Mouse (Mus musculus) myocyte (in vitro differentiated cells): ENCODE measurements around the gene Trak1. TPM values are rescaled to one million over a fixed set of nuclear protein-coding genes. Genes with fewer than 3 reads are reported as not detected.

Experiments used
- H3K27me3 ChIP-seq: one replicate; pipeline ENCODE4 v1.6.1; 2011; ENCODE audit not compliant: control insufficient read depth, insufficient read depth, insufficient read length
- H3K36me3 ChIP-seq: one replicate; pipeline ENCODE4 v1.6.1; 2011; ENCODE audit not compliant: control insufficient read depth, insufficient read depth
- H3K4me2 ChIP-seq: one replicate; pipeline ENCODE4 v1.6.1; 2011; ENCODE audit warnings: low read depth, control low read depth
- H3K4me3 ChIP-seq: one replicate; pipeline ENCODE4 v1.5.1; 2011; ENCODE audit warnings: mild to moderate bottlenecking, control low read depth, moderate library complexity
- H3K79me2 ChIP-seq: one replicate; pipeline ENCODE4 v1.6.1; 2011; ENCODE audit not compliant: control insufficient read depth, insufficient read depth
- H3ac ChIP-seq: one replicate; pipeline ENCODE4 v1.6.1; 2011; ENCODE audit not compliant: control insufficient read depth, insufficient read length
- CEBPB ChIP-seq: IDR thresholded peaks from 2 replicates; pipeline ENCODE4 v1.6.1; 2011; ENCODE audit warnings: mild to moderate bottlenecking, moderate library complexity; ENCODE audit not compliant: poor library complexity, insufficient read depth, severe bottlenecking
- E2F4 ChIP-seq: IDR thresholded peaks from one replicate; pipeline ENCODE4 v1.6.1; 2011; ENCODE audit warnings: mild to moderate bottlenecking, control low read depth, moderate library complexity; ENCODE audit not compliant: insufficient read depth
- MAX ChIP-seq: IDR thresholded peaks from one replicate; pipeline ENCODE4 v1.6.1; 2011; ENCODE audit warnings: low read depth, mild to moderate bottlenecking, control low read depth
- MYOD1 ChIP-seq, 3 experiments: IDR thresholded peaks; one replicate each; pipeline ENCODE4 v1.6.1; 2011; ENCODE audit warnings: control low read depth in 2 of 3, low read depth in 2 of 3, mild to moderate bottlenecking in 2 of 3, moderate library complexity in 1 of 3; ENCODE audit not compliant: insufficient read length in 2 of 3, control insufficient read depth in 1 of 3
- MYOG ChIP-seq, 3 experiments: IDR thresholded peaks; one replicate each; pipeline ENCODE4 v1.6.1; 2011; ENCODE audit warnings: control low read depth in 2 of 3, low read depth in 2 of 3, mild to moderate bottlenecking in 2 of 3; ENCODE audit not compliant: insufficient read length in 2 of 3, control insufficient read depth in 1 of 3, insufficient read depth in 1 of 3
- POLR2A ChIP-seq: IDR thresholded peaks from one replicate; pipeline ENCODE4 v1.6.1; 2011; ENCODE audit warnings: low read depth, mild to moderate bottlenecking, control low read depth, moderate library complexity; ENCODE audit not compliant: insufficient read length
- POLR2AphosphoS2 ChIP-seq: IDR thresholded peaks from one replicate; pipeline ENCODE4 v1.6.1; 2011; ENCODE audit warnings: low read depth, control low read depth; ENCODE audit not compliant: insufficient read length
- REST ChIP-seq: IDR thresholded peaks from one replicate; pipeline ENCODE4 v1.6.1; 2011; ENCODE audit warnings: mild to moderate bottlenecking, control low read depth, moderate library complexity; ENCODE audit not compliant: insufficient read depth, insufficient read length
- SRF ChIP-seq: IDR thresholded peaks from one replicate; pipeline ENCODE4 v1.6.1; 2011; ENCODE audit warnings: low read depth; ENCODE audit not compliant: control insufficient read depth, insufficient read length
- TCF12 ChIP-seq: IDR thresholded peaks from one replicate; pipeline ENCODE4 v1.6.1; 2011; ENCODE audit warnings: mild to moderate bottlenecking, control low read depth; ENCODE audit not compliant: poor library complexity, insufficient read depth, severe bottlenecking
- TCF3 ChIP-seq: IDR thresholded peaks from one replicate; pipeline ENCODE4 v1.6.1; 2011; ENCODE audit warnings: low read depth, control low read depth; ENCODE audit not compliant: insufficient read length
- USF1 ChIP-seq: IDR thresholded peaks from one replicate; pipeline ENCODE4 v1.6.1; 2011; ENCODE audit warnings: low read depth, mild to moderate bottlenecking, control low read depth, moderate library complexity
- polyA plus RNA-seq: library from polyadenylated mRNA; unstranded; fragments of >200 nt; fragmentation: generic; extraction: Trizol; gene quantifications from one replicate; pipeline ENCODE4 v1.2.1, GENCODE M21; 2012; ENCODE audit warnings: missing spikeins

The Trak1 gene
- polyA plus RNA-seq, 1 experiment, result 60.8 TPM

DNA sequence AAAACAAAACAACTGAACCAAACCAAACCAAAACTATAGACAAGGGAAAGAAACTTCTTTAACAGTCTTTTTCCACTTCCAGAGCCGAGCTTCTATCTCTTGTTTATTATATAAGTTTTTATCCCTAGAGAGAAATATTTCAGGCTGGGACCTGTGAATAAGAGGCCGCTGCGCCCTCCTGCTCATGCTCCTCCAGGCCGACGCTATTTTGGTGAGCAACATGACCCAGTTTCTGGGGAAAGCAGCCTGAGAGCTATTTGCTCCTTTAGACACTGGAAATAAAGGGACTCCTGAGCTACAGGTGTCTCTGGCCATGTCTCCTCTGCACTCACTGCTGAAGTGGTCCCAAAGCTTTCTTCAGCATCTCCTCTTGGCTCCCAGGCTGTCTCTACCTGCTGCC lies 222.7 kb downstream of the Trak1 start:
- H3K79me2 ChIP-seq, result no peaks in the 10 kb centered on the region
- no peak overlapping the region for H3K4me2 ChIP-seq
- no peak overlapping the region for H3ac ChIP-seq
- no peak overlapping the region for H3K4me3 ChIP-seq
- H3K36me3 ChIP-seq, result no peaks in the 10 kb centered on the region
- TF ChIP-seq SRF (no peak), POLR2AphosphoS2 (no peak), POLR2A (no peak), E2F4 (no peak), USF1 (no peak), TCF12 (no peak), TCF3 (no peak), MYOG (IDR thresholded peaks at IDR 0.05; ENCODE audit: control insufficient read depth in 1 of 3, insufficient read depth in 1 of 3, insufficient read length in 2 of 3, low read depth in 2 of 3) (no peak), CEBPB (no peak), MYOD1 (IDR thresholded peaks at IDR 0.05; ENCODE audit: control insufficient read depth in 1 of 3, insufficient read length in 2 of 3, low read depth in 2 of 3) (no peak), REST (no peak), MAX (no peak)
- peaks cover 39% of the 10 kb centered on the region for H3K27me3 ChIP-seq

Other genes with a start within 250 kb of the Trak1 start
- gene Ulk4, start 20.3 kb upstream of the Trak1 start, polyA plus RNA-seq, result 0.85 TPM
- 0.10 TPM for gene Cck, start 198.2 kb downstream of the Trak1 start, polyA plus RNA-seq